Mouse (Mus musculus) MEL (cell line): ENCODE measurements around the gene Ggct.

Source experiments
- CHD2 ChIP-seq: IDR thresholded peaks from 2 replicates; pipeline ENCODE4 v1.6.1; 2011; ENCODE audit warnings: low read length, improper control_type of control experiment
- CTCF ChIP-seq, 3 experiments: IDR thresholded peaks in 2 of 3; conservative IDR thresholded peaks in 1 of 3; 2 replicates each; pipeline ENCODE4 v1.5.1; 2011 to 2012; ENCODE audit warnings: low read length in 3 of 3, low read depth in 2 of 3, mild to moderate bottlenecking in 2 of 3, improper control_type of control experiment in 1 of 3, inconsistent platforms in 1 of 3, mixed read lengths in 1 of 3, moderate library complexity in 1 of 3; ENCODE audit not compliant: control insufficient read depth in 1 of 3, insufficient read depth in 1 of 3, poor library complexity in 1 of 3, severe bottlenecking in 1 of 3
- EP300 ChIP-seq, 2 experiments: IDR thresholded peaks; 2 replicates each; pipeline ENCODE4 v1.6.1; 2011; ENCODE audit warnings: improper control_type of control experiment in 2 of 2, low read length in 2 of 2, low read depth in 1 of 2, mild to moderate bottlenecking in 1 of 2
- ETS1 ChIP-seq: IDR thresholded peaks from 2 replicates; pipeline ENCODE4 v1.6.1; 2012; ENCODE audit warnings: low read depth, mild to moderate bottlenecking, inconsistent platforms, low read length, improper control_type of control experiment, moderate library complexity
- GATA1 ChIP-seq: IDR thresholded peaks from 2 replicates; pipeline ENCODE4 v1.6.1; 2011; ENCODE audit warnings: low read depth, low read length, improper control_type of control experiment
- HCFC1 ChIP-seq: IDR thresholded peaks from 2 replicates; pipeline ENCODE4 v1.6.1; 2012; ENCODE audit warnings: low read depth, mild to moderate bottlenecking, inconsistent platforms, low read length, improper control_type of control experiment, moderate library complexity
- MAX ChIP-seq: IDR thresholded peaks from 2 replicates; pipeline ENCODE4 v1.6.1; 2011; ENCODE audit warnings: low read length, improper control_type of control experiment
- NRF1 ChIP-seq: IDR thresholded peaks from 2 replicates; pipeline ENCODE4 v1.6.1; 2014; ENCODE audit warnings: low read depth, mild to moderate bottlenecking, inconsistent platforms, low read length, improper control_type of control experiment, moderate library complexity; ENCODE audit not compliant: poor library complexity, insufficient read depth, severe bottlenecking
- POLR2AphosphoS2 ChIP-seq: IDR thresholded peaks from 2 replicates; pipeline ENCODE4 v1.6.1; 2011; ENCODE audit warnings: low read length, improper control_type of control experiment
- ZKSCAN1 ChIP-seq: IDR thresholded peaks from 2 replicates; pipeline ENCODE4 v1.6.1; 2012; ENCODE audit warnings: low read depth, mild to moderate bottlenecking, inconsistent platforms, low read length, improper control_type of control experiment, moderate library complexity

DNA sequence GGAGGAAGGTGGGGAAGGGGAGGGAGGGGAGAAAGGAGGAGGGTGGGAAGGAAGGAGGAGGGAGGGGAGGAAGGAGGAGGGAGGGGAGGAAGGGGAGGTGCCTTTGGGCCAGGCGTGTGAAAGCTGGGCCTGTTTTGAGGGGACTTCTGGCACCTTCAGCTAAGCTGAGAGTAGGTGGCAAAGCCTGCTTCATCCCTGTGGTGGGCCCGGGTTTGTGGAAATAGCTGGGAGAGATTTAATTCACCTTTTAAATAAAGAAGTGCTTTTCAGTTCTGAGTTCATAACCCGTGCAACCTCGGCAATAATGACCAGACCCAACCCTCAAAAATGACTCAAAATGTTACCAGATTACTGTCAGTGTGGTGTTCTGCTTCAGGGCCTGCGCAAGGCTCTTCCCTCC, 59.5 kb downstream of the Ggct start:
- TF ChIP-seq CTCF (IDR thresholded peaks at IDR 0.05 in 2 of 3, conservative IDR thresholded peaks at IDR 0.05 in 1 of 3; ENCODE audit: control insufficient read depth in 1 of 3, insufficient read depth in 1 of 3, low read depth in 2 of 3, low read length in 3 of 3, poor library complexity in 1 of 3, severe bottlenecking in 1 of 3) (no peak), MAX (no peak), CHD2 (no peak), GATA1 (no peak), EP300 (IDR thresholded peaks at IDR 0.05; ENCODE audit: low read depth in 1 of 2, low read length in 2 of 2) (no peak), ETS1 (no peak), HCFC1 (no peak), ZKSCAN1 (no peak), NRF1 (no peak), POLR2AphosphoS2 (no peak)
